Mouse (Mus musculus): ENCODE data around the gene Ints7.
A peak's percentile ranks its signal among the peaks of the same experiment; 100 is the strongest.

GRCm38 (mm10) chr1:191587062-191587461 is 11.6 kb downstream of the Ints7 start:
- peak; percentile 18; the same call in 1 of the 2 replicates for TF ChIP-seq CTCF (conservative IDR thresholded peaks at IDR 0.05; ENCODE audit: insufficient read depth, insufficient read length, low read depth, low read length)
- no peak for TF ChIP-seq POLR2A (IDR thresholded peaks at IDR 0.05; ENCODE audit: low read depth, low read length)
